Mouse (Mus musculus) adrenal gland, postnatal 36 days (tissue): ENCODE data around the gene Hspb8. TPM values are rescaled to one million over a fixed set of nuclear protein-coding genes. Genes with fewer than 3 reads are reported as not detected.
"Not testable (repeated sequence)": the region's sequence is repeated elsewhere in the genome, so short reads cannot be mapped to it uniquely, and the experiment has no call there.

Experiments
- DNase-seq, 2 experiments: peaks; one replicate each; pipeline ENCODE4 v3.0.0; 2021; ENCODE audit warnings: mixed read lengths in 1 of 2
- total RNA-seq, 2 experiments: library from RNA; stranded (reverse); gene quantifications; 2 replicates each; pipeline ENCODE4 v1.2.3; 2021

The Hspb8 gene
- total RNA-seq, 2 experiments from 2014 or later, result 106 to 228 TPM

DNA sequence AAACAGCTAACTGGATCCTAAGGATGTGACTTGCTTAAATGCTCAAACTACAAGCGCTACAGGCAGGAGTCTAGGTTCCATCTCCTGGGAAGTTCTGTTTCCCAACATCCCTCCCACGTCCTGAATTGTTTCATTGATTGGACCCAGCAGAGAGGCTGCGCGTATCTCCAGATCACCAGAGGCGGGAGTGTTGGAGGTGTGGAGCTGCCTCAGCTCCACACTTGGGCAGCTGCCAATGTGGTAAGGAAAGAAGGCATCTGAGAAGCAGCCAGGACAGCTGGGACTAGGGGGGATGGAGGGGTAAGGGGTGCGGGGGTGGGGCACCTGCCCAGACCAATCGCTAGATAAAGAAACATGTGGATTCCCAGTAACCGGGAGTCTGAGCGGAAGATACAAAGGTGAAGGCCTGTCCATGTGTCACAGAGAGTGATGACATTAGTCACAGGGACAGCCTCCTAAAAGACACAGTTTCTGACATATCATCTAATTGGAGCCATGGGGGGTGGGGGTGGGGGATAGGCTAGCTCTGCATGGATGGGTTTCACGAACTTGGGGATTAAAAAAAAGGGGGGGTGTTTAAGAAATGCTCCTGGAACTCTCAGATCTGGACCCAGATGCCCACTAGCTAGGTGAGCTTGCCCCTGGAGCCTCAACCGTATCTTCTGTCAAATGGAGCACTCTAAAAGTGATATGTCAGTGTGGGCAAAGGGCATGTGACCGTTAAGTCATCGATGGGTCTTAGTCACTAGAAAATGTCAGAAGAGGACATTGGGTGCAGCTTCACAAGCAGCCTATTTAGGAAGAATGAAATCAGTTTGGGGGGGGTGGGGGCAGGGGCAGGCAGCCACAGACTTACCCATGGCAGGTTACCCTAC is 12.5 kb upstream of the Hspb8 start:
- peak; percentile 40 to 46 for DNase-seq

DNA sequence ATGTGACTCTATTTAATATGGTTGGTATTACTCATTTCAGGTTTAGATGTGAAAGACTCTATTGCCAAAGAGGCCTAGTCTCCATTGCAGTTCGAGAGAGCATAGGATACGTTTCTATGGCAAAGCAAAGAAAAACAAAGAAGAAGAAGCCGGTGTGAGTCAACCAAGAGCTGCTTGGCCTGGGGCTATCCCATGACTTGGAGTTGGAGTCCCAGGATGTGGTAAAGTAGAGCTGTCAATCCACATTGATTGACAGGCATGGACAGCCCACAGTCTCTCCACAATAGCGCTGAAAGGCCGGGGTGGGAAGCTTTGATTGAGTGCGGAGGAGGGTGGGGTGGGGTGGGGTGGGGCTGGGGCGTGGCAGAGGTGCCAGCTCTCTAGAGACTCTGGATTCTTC is 10.2 kb upstream of the Hspb8 start:
- no peak for DNase-seq

DNA sequence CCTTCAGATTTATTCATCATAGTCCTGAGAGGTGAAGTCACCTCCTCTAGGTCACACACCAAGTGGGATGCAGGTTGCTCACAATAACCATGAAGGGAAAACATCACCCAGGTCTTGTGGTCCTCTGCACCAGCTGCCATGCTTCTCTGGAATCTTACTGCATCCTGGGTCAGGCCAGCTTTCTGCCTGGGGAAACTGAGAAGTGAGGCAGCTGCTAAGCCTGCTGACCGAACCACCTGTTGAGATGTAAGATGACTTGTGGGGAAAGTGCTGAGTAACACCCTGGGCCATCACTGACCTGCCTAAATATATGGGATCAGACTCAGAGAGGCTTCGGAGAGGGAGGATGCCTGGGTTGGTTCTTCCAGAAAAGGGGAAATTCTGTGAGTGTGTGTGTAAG is 4.0 kb upstream of the Hspb8 start:
- no peak for DNase-seq

DNA sequence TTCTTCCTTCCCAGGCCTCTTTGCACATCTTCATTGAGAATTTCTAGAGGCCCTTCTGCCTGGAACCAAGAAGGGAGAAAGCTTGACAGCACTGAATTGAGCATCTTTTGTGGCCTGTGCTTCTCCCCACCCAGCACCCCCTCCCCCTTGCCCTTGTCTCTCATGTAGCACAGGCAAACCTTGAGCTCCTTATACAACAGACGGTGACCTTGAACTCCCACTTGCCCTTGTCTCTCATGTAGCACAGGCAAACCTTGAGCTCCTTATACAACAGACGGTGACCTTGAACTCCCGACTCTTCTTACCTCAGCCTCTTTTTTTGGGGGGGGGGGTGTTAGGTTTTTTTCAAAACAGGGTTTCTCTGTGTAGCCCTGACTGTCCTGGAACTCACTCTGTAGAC is 3.0 kb upstream of the Hspb8 start:
- not testable (repeated sequence) for DNase-seq

DNA sequence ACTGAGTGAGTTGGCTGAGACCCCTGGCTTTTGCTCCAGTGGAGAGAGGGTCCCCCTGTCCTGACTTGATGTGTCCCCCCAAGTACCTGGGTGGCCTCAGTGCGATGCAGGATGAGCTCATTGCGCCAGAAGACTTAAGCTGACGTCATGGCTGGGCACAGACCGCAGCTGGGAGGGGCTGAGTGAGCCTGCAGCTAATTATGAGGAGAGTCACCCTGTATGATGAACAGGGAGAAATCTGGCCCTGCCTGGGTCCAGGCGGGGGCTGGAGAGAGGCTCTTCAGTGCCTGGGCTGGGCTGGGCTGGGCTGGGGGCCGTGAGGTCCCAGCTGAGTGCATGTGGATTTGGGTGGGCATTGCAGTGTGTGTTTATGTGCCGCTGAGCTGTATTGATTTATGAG is 2.6 kb upstream of the Hspb8 start:
- peak; percentile 24 to 47 for DNase-seq

DNA sequence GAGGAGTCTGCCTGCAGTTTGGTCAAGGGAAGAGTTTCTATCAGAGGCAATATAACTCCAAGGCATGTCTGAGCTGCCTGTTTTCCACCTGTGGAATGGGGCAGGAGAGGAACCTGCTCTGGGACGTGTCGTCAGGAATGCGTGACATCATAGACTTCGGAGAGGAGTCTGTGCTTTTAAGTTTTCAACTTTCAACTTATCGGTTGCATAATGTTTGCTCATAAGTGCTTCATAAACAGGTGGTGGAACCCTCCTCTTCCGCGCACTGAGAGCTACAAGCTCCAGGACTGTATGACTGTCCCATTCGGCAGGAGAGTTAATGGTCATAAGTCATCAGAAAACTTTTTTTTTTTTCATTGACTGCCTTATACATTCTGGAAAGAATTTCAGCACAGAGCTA is 1.1 kb upstream of the Hspb8 start:
- no peak for DNase-seq

DNA sequence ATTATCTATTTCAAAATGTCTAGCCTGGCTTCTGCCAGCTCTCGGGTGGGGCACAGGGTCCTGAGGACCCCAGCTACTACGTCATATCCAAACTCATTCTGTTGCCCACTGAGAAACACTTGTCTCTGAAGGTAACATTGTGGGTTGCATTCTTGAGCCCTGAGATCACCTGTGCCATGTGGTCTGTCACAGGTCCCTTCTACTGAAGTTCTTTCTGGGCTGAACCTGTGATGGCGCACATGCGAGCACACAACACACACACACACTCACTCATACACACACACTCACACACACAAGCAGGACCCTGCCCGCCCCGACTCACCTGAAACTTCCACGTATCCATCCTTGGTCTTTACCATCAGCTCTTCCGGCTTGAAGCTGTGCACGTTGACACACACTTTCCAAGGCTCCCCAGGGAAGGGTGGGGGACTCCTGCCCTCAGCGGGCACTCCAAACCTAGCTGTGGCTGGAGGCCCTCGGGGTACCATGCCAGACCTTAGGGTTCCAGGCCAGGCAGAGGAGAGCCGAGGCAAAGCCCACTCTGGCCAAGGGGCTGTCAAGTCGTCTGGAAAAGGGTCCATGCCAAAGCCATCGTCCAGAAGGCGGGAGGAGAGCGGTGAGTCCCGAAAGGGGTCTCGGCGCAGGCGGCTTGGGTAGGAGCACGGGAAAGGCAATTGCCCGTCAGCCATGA is 728 bp downstream of the Hspb8 start:
- DNase-seq, result peak; percentile 18 to 44

DNA sequence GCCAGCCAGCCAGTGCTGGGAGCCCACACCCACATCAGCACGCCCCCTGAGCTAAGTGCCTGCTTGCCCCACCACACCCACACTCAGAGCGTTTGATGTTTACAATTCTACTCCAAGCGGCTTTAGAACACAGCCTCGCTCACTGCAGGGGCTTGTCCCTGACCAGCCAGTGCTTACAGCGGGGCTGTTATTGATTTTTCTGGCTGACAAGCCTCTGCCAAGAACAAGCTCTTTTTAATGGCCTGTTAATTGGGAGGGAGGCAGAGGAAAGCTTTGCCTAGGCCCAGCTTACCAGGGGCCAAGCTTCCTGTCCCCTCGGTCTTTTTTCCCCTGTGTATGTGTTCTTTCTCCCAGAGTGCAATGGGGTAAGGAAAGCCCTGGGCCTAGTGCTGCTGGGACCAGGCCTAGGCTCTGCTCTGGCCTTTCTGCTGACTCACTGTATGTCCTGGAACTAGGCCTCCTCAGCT is 1.9 kb downstream of the Hspb8 start:
- peak; percentile 48 to 62 for DNase-seq

DNA sequence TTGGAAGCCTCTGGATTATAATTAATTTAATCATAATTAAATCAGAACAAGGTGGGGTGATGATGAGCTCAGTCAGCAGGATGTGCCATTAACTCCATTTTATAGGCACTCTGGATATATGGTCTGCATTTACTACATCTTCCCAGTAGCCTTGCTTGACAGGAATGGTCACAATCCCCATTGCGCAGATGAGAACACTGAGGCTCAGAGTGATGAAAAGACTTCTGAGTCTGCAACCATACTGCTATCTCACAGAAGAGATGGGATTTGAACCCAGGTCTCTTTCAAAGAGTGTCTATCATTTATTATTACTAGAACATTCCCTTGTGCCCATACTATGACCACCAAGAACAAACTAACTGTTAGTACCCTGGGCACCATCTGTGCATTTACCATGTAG is 2.5 kb downstream of the Hspb8 start:
- no peak for DNase-seq

DNA sequence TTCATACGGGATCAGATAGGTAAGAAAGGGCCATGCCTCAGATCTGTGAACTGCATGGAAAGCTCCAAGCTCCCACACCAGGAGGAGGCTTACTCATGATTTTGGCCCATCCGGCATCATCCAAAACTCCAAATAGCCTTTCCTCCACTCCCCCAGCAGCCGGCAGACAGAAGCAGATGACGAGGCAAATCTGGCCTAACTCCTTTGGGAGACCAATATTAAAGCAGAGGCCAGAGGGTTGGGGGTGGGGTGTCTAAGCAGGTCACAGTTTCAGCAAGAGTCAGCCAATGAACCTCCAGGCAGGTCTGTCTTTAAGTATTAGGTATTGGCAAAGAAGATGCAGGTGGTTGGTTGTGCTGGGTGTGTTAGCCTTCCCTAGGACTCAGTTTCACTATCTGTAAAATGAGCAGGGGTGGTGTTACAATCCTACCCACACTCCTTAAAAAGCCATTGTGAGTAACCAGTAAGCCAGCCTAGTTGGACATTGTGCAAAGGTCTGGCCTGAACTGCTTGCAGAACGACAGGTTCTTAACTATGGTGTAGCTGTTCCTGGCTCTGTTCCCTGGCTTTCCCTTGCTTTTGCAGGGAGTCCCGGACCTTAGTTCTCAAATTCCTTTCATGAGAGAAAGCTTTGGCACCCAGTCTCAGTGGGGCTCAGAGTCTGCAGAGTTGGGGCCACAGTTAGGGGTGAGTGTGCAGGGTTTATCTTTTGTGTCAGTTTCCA is 3.2 kb downstream of the Hspb8 start:
- peak; percentile 19 to 48 for DNase-seq

DNA sequence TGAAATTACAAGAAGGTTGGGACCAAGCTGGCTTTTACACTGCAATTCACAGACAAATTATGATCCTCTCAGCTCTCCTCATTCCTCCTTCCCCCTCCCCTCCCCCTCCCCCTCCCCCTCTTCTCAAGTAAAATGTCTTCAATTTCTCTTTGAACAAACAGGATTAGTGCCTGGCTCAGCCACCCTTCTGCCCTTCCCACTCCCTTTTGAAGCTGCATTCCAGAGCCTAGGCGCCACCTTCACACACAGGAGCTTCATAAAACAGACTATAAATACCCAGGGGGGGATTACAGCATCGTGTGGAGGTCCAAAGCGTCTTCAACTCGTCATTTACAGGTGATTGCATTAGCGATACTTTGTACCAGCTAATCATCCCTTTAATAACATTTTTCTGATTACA is 6.5 kb downstream of the Hspb8 start:
- DNase-seq, result no peak

DNA sequence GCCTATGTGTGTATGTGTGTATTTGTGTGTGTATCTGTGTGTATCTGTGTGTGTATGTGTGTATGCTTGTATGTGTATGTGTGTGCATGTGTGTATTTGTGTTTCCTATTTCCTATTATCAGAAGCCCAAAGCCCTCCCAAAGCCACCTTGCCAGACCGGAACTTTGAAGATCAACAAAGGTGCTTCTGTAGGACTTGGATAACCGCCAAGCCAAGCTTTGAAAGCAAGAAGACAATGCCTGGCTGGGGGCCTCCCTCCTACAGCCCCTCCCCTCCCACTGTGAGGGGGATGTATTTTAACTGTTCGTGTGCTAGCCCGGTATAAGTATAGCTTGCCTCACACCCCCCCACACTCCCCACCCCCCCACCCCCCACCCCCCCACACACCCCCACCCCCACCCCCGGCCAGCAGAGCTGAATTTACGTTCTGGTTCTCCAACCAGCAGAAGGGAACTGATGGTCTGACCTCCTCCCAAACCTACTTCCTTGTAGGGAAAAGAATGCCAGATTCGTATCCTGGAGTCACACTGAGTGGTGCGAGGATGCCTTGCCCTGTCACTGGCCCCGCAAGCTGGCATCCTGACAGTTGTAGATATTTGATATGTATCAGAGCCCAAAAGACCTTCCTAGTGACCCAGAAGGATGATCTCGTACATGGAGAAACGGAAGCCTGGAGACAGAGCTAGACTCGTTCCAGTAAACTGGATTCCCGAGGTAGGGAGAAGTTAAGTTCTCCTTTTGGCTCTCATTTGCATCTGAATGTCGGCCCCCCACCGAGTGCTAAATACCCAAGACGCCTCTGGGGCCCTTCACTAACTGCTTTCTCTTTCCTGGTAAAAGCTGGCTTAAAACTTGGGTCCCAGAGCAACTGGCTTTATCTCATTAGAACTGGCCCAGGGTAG is 12.7 kb downstream of the Hspb8 start:
- no peak for DNase-seq

DNA sequence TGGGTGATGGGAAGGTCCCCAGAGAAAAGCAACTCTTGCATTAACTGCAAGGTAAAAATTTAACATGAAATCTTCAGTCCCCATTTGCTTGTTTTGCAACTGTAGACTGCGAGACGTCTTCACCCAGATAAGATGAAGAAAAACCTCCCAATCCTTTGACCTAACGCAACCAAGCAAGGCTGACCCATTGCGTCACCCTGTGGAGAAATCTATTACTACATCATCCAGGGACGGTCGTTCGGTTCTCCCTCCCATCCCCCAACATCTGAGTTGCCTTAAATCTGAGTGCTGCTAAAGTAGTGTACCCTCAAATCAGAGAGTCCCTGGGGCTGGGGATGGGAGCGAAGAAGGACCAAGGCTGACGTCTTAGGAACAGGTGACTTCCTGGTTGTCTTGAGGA is 13.7 kb downstream of the Hspb8 start:
- DNase-seq, result peak in 1 of 2 experiments; percentile 38

DNA sequence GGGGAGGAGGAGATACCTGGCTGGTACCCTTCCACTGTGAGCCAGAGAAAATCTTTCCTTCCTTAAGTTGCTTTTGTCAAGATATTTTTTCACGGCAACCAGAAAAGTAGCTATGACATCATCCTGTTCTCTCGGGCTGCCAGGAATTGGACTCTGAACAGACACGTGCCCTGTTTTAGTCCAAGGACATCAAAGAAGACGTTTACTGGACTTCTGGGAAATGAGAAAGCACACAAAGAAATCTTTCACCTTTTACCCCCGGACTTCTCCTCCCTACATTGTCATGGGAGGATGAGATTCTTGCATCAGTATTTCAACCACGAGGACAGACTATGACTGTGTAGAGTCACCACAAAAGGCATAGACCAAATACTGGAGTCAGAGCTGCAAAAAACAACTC is 14.7 kb downstream of the Hspb8 start:
- peak; percentile 40 to 50 for DNase-seq

DNA sequence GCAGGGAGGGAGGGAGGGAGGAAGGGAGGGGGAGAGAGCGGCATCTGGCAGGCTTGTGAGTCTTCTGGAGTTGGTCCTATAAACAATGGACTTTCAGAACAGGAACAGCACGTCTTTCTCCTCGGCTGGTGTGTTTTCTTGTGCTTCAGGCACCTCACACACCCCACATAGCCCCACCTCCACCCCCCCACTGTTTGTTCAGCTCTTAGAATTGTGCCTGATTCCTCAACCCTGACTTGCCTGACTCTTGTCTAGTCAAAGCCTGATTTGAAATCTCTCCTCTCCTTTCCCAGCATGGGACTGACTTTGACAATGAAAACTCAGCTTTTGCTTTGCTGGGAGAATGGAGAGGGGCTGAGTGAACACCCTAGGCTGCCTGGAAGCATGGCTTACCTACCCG is 15.3 kb downstream of the Hspb8 start:
- DNase-seq, result no peak

DNA sequence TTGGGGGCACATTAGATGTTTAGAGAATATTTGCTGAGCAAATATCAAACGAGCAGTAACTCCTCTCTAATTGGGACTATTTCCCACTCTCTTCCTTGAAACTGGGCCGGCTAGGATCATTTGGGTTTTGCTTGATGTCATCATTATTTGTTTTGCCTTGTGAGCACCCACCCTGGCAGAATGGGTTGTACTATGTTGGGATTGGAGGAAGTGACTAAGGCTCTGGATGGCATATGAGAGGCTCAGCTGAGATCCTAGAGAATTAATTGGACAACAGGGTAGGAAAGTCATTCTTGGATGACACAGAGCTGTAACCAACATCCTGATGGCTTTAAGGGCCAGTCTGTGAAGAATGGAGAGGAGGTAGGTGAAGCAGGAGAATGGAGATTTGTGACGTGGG is 16.2 kb downstream of the Hspb8 start:
- DNase-seq, result no peak

DNA sequence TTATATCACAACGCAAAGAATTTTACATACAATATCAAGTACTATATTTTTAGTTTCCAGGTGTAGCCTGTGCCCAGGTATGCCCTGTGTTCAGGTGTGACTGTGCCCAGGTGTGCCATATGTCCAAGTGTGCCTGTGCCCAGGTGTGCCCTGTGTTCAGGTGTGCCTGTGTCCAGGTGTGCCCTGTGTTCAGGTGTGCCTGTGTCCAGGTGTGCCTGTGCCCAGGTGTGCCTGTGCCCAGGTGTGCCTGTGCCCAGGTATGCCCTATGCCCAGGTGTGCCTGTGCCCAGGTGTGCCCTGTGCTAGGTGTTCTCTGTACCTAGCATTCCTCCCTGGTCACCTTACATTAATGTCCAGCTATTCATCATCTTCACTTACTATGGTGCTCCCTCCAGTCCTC is 16.7 kb downstream of the Hspb8 start:
- no peak for DNase-seq

DNA sequence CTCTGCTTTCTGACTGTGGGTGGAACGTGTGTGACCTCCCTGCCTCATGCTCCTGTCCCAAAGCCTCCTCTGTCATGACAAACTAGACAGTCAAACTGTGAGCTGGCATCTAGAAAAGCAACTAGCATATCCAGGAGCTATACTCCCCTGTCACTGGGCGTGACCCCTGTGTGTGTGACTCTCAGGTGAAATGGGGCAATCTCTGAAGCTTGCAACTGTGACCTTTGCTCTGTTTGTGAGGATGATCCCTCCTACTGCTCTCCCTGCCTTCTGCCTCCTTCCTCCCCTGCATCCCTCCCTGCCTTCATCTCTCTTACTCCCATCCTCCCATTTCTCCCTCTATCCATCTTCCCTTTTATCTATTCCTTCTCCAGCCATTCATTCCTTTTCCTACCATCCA is 18.6 kb downstream of the Hspb8 start:
- no peak for DNase-seq

DNA sequence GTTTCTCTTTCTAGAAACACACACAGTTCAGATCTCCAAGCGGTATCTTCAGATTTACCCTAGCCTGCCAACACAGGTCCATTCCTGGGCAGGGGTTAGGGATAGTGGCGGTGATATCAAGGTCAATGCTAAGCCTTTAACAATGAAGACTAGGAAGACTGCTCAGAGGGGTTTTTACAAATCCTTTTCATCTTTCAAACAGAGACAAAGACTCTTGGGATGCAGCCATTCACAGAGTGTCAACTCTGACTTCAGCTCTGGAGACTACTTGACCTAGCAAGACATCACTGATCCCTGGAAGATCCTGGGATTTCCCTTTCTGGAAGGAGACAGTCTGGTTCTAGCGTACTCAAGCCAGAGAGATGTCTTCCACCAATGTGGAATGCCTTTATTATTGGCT is 21.9 kb downstream of the Hspb8 start:
- DNase-seq, result no peak

DNA sequence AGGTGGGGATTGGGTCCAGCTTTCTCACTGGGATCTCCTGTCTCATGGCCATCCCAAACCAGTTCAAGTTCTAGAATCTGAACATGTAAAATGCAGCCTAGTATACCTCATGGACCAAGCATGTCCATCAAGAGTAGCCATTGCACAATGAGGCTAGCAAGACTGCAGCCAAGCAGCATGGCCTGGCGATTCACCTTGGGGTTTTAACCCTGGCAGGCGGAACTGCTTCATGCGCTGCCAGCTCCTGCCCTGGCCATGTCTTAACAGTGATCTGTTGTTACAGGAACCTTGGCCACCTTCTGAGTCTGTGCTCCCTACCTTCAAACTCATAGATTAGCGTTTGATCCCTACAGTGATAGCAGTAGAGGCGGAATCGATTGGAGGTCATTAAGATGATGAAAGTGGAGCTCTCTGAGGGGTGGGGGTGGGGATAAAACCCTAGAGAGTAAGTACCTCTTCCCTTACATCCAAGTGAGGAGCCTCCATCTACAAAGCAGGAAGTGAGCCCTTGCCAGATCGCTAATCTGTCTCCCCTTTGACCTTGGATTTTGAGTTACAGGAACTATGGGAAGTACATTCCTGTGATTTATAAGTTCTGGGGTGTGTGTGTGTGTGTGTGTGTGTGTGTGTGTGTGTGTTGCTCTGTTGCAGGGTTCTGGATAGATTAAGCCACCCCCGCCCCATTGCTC is 22.5 kb downstream of the Hspb8 start:
- peak; percentile 54 to 59 for DNase-seq

DNA sequence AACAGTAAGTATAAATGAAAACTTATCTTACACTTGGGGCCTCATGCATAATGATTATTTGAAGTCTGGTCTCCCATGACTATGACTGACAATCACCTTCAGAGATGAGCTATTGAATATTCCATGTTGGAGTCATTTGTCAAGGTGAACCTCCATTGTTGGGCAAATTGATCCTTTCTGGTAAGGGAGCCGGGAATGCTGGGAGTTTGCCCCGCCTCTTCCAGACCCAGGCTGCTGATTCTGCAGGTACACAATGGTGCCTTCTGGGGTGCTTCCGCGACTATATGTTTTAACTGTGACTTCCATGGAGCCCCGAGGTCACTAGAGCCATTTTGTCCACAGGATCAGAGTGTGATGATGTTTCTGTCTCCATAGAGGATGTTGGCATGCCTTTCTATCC is 26.6 kb downstream of the Hspb8 start:
- no peak for DNase-seq
